Mouse (Mus musculus) cerebellum, adult 11-12 months (tissue): ENCODE measurements around the gene Adgrg6.

Source experiments
- DNase-seq: peaks from one replicate; pipeline ENCODE4 v3.0.0; 2022

Gene Adgrg6

GRCm38 (mm10) chr10:14365065-14365589, 180.3 kb downstream of the Adgrg6 start:
- DNase-seq = no peak

GRCm38 (mm10) chr10:14363226-14363625, 182.2 kb downstream of the Adgrg6 start:
- DNase-seq = no peak

- no peak for DNase-seq
Measured at GRCm38 (mm10) chr10:14358271-14358670, 187.2 kb downstream of the Adgrg6 start.
